Mouse (Mus musculus) CH12.LX (cell line): ENCODE results near the gene Slc43a2. TPM values are rescaled to one million over a fixed set of nuclear protein-coding genes. Genes with fewer than 3 reads are reported as not detected.

Experiments
- DNase-seq: peaks from one replicate; pipeline ENCODE4 v3.0.0-alpha.2; 2013; ENCODE audit errors: extremely low read depth
- H3K27ac ChIP-seq: 2 replicates; pipeline ENCODE4 v1.5.1; 2012; ENCODE audit warnings: low read depth, mild to moderate bottlenecking, control low read depth, moderate library complexity; ENCODE audit not compliant: insufficient read depth
- H3K27me3 ChIP-seq: replicated peaks from 2 replicates; pipeline ENCODE3; 2012; ENCODE audit warnings: inconsistent platforms
- H3K36me3 ChIP-seq, 2 experiments: replicated peaks in 1 of 2; 2 replicates each; pipeline versions ENCODE3 to v1.6.1; 2012; ENCODE audit warnings: inconsistent platforms in 1 of 2, low read length in 1 of 2, mild to moderate bottlenecking in 1 of 2, mixed read lengths in 1 of 2, moderate library complexity in 1 of 2; ENCODE audit not compliant: control insufficient read depth in 1 of 2, insufficient read depth in 1 of 2
- H3K4me1 ChIP-seq, 2 experiments: 2 replicates each; pipeline ENCODE4 v1.6.1; 2012; ENCODE audit warnings: inconsistent platforms in 1 of 2, moderate library complexity in 1 of 2; ENCODE audit not compliant: insufficient read depth in 2 of 2, control insufficient read depth in 1 of 2
- H3K4me2 ChIP-seq: 2 replicates; pipeline ENCODE4 v1.6.1; 2012; ENCODE audit warnings: low read depth, mild to moderate bottlenecking, control low read depth; ENCODE audit not compliant: poor library complexity, insufficient read depth, severe bottlenecking
- H3K4me3 ChIP-seq, 3 experiments: fragments of 150-350 bp in 1 of 3; sonication (generic) in 1 of 3; replicated peaks in 1 of 3; 2 replicates each; pipeline versions ENCODE3 to v1.5.1; 2011 to 2012; ENCODE audit warnings: low read depth in 2 of 3, low read length in 2 of 3, mild to moderate bottlenecking in 2 of 3, moderate library complexity in 2 of 3, control low read depth in 1 of 3, improper control_type of control experiment in 1 of 3, inconsistent platforms in 1 of 3, mixed read lengths in 1 of 3; ENCODE audit not compliant: poor library complexity in 1 of 3
- H3K79me2 ChIP-seq: replicated peaks from 2 replicates; pipeline ENCODE4 v1.6.1; 2012; ENCODE audit warnings: mild to moderate bottlenecking, moderate library complexity; ENCODE audit not compliant: control insufficient read depth, poor library complexity, insufficient read depth, severe bottlenecking; ENCODE audit errors: extremely low read depth
- H3K9ac ChIP-seq: 2 replicates; pipeline ENCODE4 v1.6.1; 2012; ENCODE audit warnings: low read depth, mild to moderate bottlenecking, control low read depth, moderate library complexity; ENCODE audit not compliant: insufficient read depth
- H3K9me3 ChIP-seq: replicated peaks from 2 replicates; pipeline ENCODE3; 2012; ENCODE audit warnings: low read length, inconsistent platforms, mixed read lengths
- CHD1 ChIP-seq: IDR thresholded peaks from 2 replicates; pipeline ENCODE4 v1.6.1; 2012; ENCODE audit warnings: low read depth, low read length, improper control_type of control experiment, inconsistent platforms
- CHD2 ChIP-seq: IDR thresholded peaks from 2 replicates; pipeline ENCODE4 v1.6.1; 2011; ENCODE audit warnings: low read length, improper control_type of control experiment
- CTCF ChIP-seq, 2 experiments: IDR thresholded peaks in 1 of 2; conservative IDR thresholded peaks in 1 of 2; 2 replicates each; pipeline ENCODE4 v1.5.1; 2011 to 2012; ENCODE audit warnings: low read depth in 2 of 2, low read length in 2 of 2, improper control_type of control experiment in 1 of 2, inconsistent platforms in 1 of 2, mild to moderate bottlenecking in 1 of 2, moderate library complexity in 1 of 2
- ELF1 ChIP-seq: IDR thresholded peaks from 2 replicates; pipeline ENCODE4 v1.6.1; 2014; ENCODE audit warnings: low read depth, mild to moderate bottlenecking, inconsistent platforms, low read length, improper control_type of control experiment
- GABPA ChIP-seq: IDR thresholded peaks from 2 replicates; pipeline ENCODE4 v1.6.1; 2012; ENCODE audit warnings: low read depth, low read length, improper control_type of control experiment, inconsistent platforms; ENCODE audit not compliant: insufficient replicate concordance
- KAT2A ChIP-seq: IDR thresholded peaks from 2 replicates; pipeline ENCODE4 v1.6.1; 2012; ENCODE audit warnings: low read length, improper control_type of control experiment, inconsistent platforms; ENCODE audit not compliant: insufficient replicate concordance
- MAX ChIP-seq: IDR thresholded peaks from 2 replicates; pipeline ENCODE4 v1.6.1; 2011; ENCODE audit warnings: low read length, improper control_type of control experiment
- PAX5 ChIP-seq: IDR thresholded peaks from 2 replicates; pipeline ENCODE4 v1.6.1; 2012; ENCODE audit warnings: low read length, inconsistent platforms, mixed read lengths
- POLR2A ChIP-seq: IDR thresholded peaks from 2 replicates; pipeline ENCODE4 v1.6.1; 2011; ENCODE audit warnings: low read depth, mild to moderate bottlenecking, improper control_type of control experiment, low read length
- POLR2AphosphoS2 ChIP-seq: IDR thresholded peaks from 2 replicates; pipeline ENCODE4 v1.6.1; 2011; ENCODE audit warnings: low read depth, low read length, improper control_type of control experiment
- RAD21 ChIP-seq: IDR thresholded peaks from 2 replicates; pipeline ENCODE4 v1.6.1; 2011; ENCODE audit warnings: low read depth, mild to moderate bottlenecking, low read length, improper control_type of control experiment, moderate library complexity
- SIN3A ChIP-seq: IDR thresholded peaks from 2 replicates; pipeline ENCODE4 v1.6.1; 2012; ENCODE audit warnings: low read length, improper control_type of control experiment, inconsistent platforms
- TBP ChIP-seq: conservative IDR thresholded peaks from 2 replicates; pipeline ENCODE4 v1.6.1; 2011; ENCODE audit warnings: low read depth, low read length, improper control_type of control experiment
- TCF12 ChIP-seq: IDR thresholded peaks from 2 replicates; pipeline ENCODE4 v1.6.1; 2014; ENCODE audit warnings: low read depth, mild to moderate bottlenecking, inconsistent platforms, low read length, improper control_type of control experiment
- UBTF ChIP-seq: IDR thresholded peaks from 2 replicates; pipeline ENCODE4 v1.6.1; 2012; ENCODE audit warnings: low read depth, mild to moderate bottlenecking, inconsistent platforms, low read length, improper control_type of control experiment, moderate library complexity
- USF1 ChIP-seq: IDR thresholded peaks from 2 replicates; pipeline ENCODE4 v1.6.1; 2014; ENCODE audit warnings: low read depth, mild to moderate bottlenecking, inconsistent platforms, low read length, improper control_type of control experiment
- USF2 ChIP-seq: conservative IDR thresholded peaks from 2 replicates; pipeline ENCODE4 v1.6.1; 2011; ENCODE audit warnings: low read depth, low read length, improper control_type of control experiment
- ZKSCAN1 ChIP-seq: IDR thresholded peaks from 2 replicates; pipeline ENCODE4 v1.6.1; 2012; ENCODE audit warnings: low read depth, inconsistent platforms, low read length, improper control_type of control experiment, borderline replicate concordance
- ZMIZ1 ChIP-seq: IDR thresholded peaks from 2 replicates; pipeline ENCODE4 v1.6.1; 2012; ENCODE audit warnings: low read depth, mild to moderate bottlenecking, inconsistent platforms, low read length, improper control_type of control experiment
- dilution Hi-C: fragments of 300-500 bp; cut with MboI; formaldehyde crosslinking; loops from 2 replicates; pipeline ENCODE4 v1.14.3; 2020; ENCODE audit warnings: low sequenced_read_pairs; ENCODE audit not compliant: extremely low pct_unique_long_range_greater_than_20kb, extremely low pct_ligation_motif_present
- in situ Hi-C: fragments of 300-500 bp; cut with MboI; formaldehyde crosslinking; loops from 3 replicates; pipeline ENCODE4 v1.14.3; 2019; ENCODE audit warnings: low sequenced_read_pairs, low pct_ligation_motif_present, low pct_unique_long_range_greater_than_20kb, mixed read lengths
- polyA plus RNA-seq: library from polyadenylated mRNA; unstranded; fragments of >175 nt; gene quantifications from 2 replicates; pipeline ENCODE4 v1.2.1, GENCODE M21; 2012; ENCODE audit warnings: low read depth; ENCODE audit not compliant: insufficient read length
- total RNA-seq, 2 experiments: library from RNA; depleted of rRNA; stranded (reverse); fragments of 300-350 nt in 1 of 2; fragments of >200 nt in 1 of 2; gene quantifications; 2 replicates each; pipeline ENCODE4 v1.2.3; 2012 to 2014

Gene Slc43a2
- total and polyA plus RNA-seq, 3 experiments, result 5.0 to 8.9 (median 8.8) TPM

DNA sequence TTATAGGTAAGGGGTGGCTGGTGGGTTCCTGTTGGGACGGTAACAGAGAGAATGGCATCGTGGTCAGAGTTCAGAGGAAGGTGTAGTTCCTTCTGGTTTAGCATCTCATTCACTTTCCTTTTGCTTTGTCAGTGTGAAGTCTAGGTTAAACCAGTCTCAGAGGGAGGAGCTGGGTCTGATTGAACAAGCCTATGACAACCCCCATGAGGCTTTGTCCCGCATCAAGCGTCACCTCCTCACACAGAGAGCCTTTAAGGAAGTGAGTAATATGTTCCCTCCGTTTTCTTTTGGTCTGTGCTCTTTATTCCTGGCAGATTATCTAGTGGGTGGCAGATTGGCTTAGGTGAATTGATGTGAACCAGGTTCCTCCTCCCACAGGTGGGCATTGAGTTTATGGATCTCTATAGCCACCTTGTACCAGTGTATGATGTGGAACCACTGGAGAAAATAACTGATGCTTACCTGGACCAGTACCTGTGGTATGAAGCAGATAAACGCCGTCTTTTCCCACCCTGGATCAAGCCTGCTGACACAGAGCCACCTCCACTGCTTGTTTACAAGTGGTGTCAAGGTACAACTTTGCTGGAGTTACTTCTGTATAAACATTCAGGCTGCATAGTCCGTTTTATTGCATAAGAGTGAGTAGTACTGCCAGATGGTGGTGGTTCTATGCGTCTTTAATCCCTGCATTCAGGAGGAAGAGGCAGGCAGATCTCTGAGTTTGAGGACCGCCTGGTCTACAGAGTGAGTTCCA is 37.0 kb upstream of the Slc43a2 start:
- no peak overlapping the region for H3K4me3 ChIP-seq
- dilution Hi-C loops (no loop called here), in situ Hi-C loops (no loop called here)
- 0 out of 2 replicates have a peak, but pooled peaks have one; percentile 28 for TF ChIP-seq ZMIZ1
- TF ChIP-seq CHD2, result no peak
- TF ChIP-seq CHD1, result no peak
- TF ChIP-seq RAD21, result no peak
- H3K27ac ChIP-seq, result no peak overlapping the region
- no peak overlapping the region for H3K9ac ChIP-seq
- peaks cover 12% of the 10 kb centered on the region for H3K79me2 ChIP-seq
- H3K9me3 ChIP-seq, result no peaks in the 10 kb centered on the region
- no peaks in the 10 kb centered on the region for H3K27me3 ChIP-seq
- peaks cover 93 to 98% of the 10 kb centered on the region in 2 experiments for H3K36me3 ChIP-seq
- H3K4me1 ChIP-seq, result peaks cover 0 to 23% of the 10 kb centered on the region in 2 experiments; a peak in 2 of 4 replicates
- peak; percentile 62 for DNase-seq
- no peak overlapping the region for H3K4me2 ChIP-seq

DNA sequence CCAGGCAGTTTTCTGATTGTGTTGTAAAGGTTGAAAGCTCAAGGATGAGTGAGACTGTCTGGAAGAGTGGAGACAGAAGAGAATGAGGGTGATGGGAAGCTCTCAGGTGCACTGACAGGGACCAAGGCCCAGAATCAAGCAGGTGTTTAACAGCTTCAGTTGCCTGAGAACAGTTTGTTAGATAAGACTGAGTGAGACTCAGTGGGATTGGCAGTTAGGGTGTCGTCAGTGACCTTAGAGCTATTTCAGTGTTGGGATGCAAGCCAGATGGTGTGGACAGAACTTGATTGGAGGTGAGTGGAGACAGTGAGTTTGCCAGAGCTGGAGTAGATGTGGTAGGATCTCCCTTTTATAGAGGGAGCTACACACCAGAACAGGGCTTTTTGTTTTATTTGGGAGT is 33.4 kb upstream of the Slc43a2 start:
- in situ Hi-C loops, result no loop called here
- Histone ChIP-seq H3K27ac (no peak overlapping the region), H3K4me2 (no peak overlapping the region), H3K79me2 (peaks cover 3% of the 10 kb centered on the region), H3K27me3 (no peaks in the 10 kb centered on the region), H3K9ac (no peak overlapping the region), H3K36me3 (peaks cover 93 to 98% of the 10 kb centered on the region in 2 experiments), H3K9me3 (no peaks in the 10 kb centered on the region), H3K4me3 (no peak overlapping the region), H3K4me1 (peaks cover 0 to 11% of the 10 kb centered on the region in 2 experiments; a peak in 2 of 4 replicates)
- TF ChIP-seq ELF1 (no peak), SIN3A (no peak), GABPA (no peak), ZMIZ1 (no peak)
- dilution Hi-C loops, result no loop called here
- no peak for DNase-seq

DNA sequence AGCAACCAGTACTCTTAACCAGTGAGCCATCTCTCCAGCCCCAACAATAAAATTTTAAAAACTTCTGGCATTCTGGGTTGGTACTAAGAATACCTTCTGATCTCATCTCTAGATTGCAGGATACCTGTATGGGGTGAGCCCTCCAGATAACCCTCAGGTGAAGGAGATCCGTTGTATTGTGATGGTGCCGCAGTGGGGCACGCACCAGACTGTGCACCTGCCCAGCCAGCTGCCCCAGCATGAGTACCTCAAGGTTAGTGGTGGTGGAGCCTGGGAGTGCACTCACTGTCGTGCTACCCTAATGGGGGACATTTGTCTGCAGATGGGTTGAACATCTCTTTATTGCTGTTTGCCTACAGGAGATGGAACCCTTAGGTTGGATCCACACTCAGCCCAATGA is 23.3 kb upstream of the Slc43a2 start:
- Histone ChIP-seq H3K9me3 (peaks cover 7% of the 10 kb centered on the region), H3K27ac (no peak overlapping the region), H3K4me1 (no peaks in the 10 kb centered on the region), H3K4me3 (no peak overlapping the region), H3K79me2 (no peaks in the 10 kb centered on the region), H3K27me3 (no peaks in the 10 kb centered on the region), H3K36me3 (peaks cover 89 to 94% of the 10 kb centered on the region in 2 experiments), H3K4me2 (no peak overlapping the region), H3K9ac (no peak overlapping the region)
- no peak for DNase-seq
- no peak for TF ChIP-seq USF2
- TF ChIP-seq POLR2A, result no peak
- TF ChIP-seq CTCF (conservative IDR thresholded peaks at IDR 0.05 in 1 of 2, IDR thresholded peaks at IDR 0.05 in 1 of 2; ENCODE audit: low read depth in 2 of 2, low read length in 2 of 2), result no peak
- TF ChIP-seq CHD1, result no peak
- TF ChIP-seq POLR2AphosphoS2, result no peak
- no peak for TF ChIP-seq PAX5
- TF ChIP-seq CHD2, result no peak
- no peak for TF ChIP-seq ELF1
- no peak for TF ChIP-seq MAX
- TF ChIP-seq ZKSCAN1, result no peak
- no peak for TF ChIP-seq TBP
- TF ChIP-seq TCF12, result no peak
- TF ChIP-seq KAT2A, result no peak
- no peak for TF ChIP-seq UBTF
- TF ChIP-seq USF1, result no peak
- in situ Hi-C loops (no loop called here), dilution Hi-C loops (no loop called here)
